Mouse (Mus musculus): ENCODE results near the gene Exosc3. TPM values are rescaled to one million over a fixed set of nuclear protein-coding genes. Genes with fewer than 3 reads are reported as not detected.

Exosc3 gene
- total RNA-seq, 2 experiments from 2014 or later = 33.3 to 39.2 TPM

DNA sequence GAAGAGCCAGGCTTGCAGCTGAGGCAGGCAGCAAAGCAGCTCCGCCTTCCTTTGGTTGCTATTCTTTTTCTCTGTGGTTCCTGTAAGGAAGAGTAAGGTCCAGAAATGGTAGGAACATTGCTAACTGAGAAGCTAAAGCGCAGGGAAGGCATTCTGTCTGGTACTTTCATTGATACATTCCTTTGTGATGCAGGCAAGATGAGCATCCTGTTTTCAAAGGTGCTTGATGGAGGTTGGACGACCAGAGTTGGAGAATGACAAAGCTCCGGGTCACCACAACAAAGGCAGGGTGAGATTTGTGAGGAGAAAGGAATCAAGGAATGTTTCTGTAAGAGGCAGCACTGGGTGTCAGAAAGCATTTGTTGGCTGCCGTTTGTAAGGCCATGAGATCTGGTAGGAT is 54.6 kb downstream of the Exosc3 start:
- no peak for DNase-seq (ENCODE audit: low spot score in 2 of 2)

DNA sequence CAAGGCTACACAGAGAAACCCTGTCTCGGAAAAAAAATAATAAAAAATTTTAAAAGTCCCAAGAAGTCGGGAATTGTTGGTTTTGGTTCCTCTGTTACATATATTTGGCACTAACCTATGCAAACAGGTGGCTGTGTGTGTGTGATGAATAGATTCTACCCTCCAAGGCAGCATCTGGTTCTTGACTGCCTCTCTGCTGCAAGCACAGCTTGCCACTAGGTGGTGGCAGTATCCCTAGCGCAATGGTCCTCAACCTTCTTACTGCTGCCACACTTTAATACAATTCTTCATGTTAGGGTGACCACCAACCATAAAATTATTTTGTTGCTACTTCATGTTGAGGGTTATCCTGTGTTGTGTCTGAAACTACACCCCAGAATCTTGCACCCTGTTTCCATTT is 56.2 kb downstream of the Exosc3 start:
- DNase-seq (ENCODE audit: low spot score in 2 of 2) = no peak

DNA sequence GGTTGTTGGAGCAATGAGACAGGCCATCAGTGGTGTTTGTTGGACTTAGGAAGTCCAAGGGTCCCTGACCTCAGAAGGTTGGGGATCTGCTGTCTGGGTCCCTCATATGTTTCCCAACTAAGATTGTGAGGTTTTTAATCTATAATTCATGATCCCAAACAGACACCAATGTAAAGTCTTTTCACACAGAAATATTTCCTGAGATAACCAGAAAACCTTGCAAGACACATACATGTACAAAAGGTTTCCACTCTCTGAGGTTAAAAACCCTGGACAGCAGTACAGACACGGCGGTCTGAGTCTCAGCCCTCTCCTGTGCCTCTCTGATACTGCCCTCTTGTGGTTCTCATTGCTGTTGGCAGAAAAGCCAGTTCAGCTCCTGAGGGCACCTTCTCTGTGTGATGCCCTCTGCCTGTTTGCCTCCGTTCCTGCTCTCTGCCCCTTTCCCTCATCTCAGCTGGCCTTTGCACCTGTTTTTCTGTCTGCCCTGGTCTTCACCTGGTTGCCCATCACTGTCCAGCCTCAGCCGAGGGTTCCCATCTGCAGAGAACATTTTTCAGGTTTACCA is 62.5 kb downstream of the Exosc3 start:
- peak; percentile 37 to 52 for DNase-seq (ENCODE audit: low spot score in 2 of 2)

DNA sequence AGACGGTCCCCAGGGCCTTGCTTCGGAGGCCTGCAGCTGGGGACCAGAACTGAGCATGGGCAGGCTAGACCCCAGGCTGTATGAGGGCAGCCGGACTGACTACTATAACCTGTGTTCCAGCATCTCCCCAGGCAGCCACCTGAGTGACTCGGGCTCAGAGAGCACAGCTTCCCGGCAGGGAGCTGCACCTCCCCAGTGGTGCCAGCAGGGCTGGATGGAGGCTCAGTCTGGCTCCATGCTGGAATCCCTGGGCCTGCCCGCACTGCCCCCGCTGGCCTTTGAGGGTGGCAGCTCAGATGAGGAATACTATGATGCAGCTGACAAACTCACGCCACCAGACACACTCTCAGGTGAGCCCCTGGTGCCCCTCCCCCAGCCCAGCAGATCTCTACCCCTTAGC is 63.2 kb downstream of the Exosc3 start:
- no peak for DNase-seq (ENCODE audit: low spot score in 2 of 2)

- DNase-seq (ENCODE audit: low spot score in 2 of 2) = no peak
Observed at GRCm38 (mm10) chr4:45275770-45276169, 66.8 kb downstream of the Exosc3 start.

DNA sequence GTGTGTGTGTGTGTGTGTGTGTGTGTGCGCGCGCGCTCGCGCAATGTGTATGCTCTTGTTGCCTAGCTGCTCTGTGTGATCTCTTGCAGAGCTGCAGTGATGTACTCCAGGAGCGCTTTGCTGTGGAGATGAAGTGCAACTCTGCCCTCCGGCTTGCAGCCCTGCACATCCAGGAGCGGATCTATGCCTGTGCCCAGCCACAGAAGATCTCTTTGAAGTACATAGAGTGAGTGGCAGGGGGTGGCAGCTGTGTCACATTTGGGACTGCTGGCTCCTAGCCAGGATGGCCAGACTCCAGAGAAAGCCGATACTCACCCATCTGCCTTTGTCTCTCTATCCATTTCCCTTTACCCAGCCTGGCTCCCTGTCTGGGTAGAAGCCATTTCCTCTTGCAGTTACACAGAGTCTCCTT is 71.5 kb downstream of the Exosc3 start:
- no peak for DNase-seq (ENCODE audit: low spot score in 2 of 2)

GRCm38 (mm10) chr4:45267883-45268282 is 74.6 kb downstream of the Exosc3 start:
- no peak for DNase-seq (ENCODE audit: low spot score in 2 of 2)

Other genes with a start within 250 kb of the Exosc3 start
- gene Tomm5, start 234.6 kb downstream of the Exosc3 start, total RNA-seq (2021) = 100 to 1,000 TPM in 1 of 2 experiments, 10 to 100 TPM in 1; 86.0 to 103 TPM
- 1 to 10 TPM; 5.7 to 6.6 TPM for gene Frmpd1, start 157.9 kb downstream of the Exosc3 start, total RNA-seq (2021)
- gene Trmt10b, start 45.6 kb downstream of the Exosc3 start, total RNA-seq (2021) = 10 to 100 TPM in 1 of 2 experiments, 1 to 10 TPM in 1; 8.5 to 11.4 TPM
- gene Dcaf10, start 631 bp downstream of the Exosc3 start, total RNA-seq (2021) = 10 to 100 TPM; 25.5 to 27.1 TPM
- 100 to 1,000 TPM; 326 to 423 TPM for gene Slc25a51, start 66.0 kb upstream of the Exosc3 start, total RNA-seq (2021)
- gene Shb, start 189.7 kb upstream of the Exosc3 start, total RNA-seq (2021) = 100 to 1,000 TPM in 1 of 2 experiments, 10 to 100 TPM in 1; 75.3 to 151 TPM

Data from adrenal gland, adult 18-20 months (tissue).